Mouse (Mus musculus): ENCODE measurements at regions not wholly inside any gene's neighbourhood (a gene's known extent, or its start where the extent isn't known, plus 50 kb on each side); places are given as distances from the start of the nearest gene placed in this dataset.
"Not testable (repeated sequence)": the region's sequence is repeated elsewhere in the genome, so short reads cannot be mapped to it uniquely, and the experiment has no call there.

DNA sequence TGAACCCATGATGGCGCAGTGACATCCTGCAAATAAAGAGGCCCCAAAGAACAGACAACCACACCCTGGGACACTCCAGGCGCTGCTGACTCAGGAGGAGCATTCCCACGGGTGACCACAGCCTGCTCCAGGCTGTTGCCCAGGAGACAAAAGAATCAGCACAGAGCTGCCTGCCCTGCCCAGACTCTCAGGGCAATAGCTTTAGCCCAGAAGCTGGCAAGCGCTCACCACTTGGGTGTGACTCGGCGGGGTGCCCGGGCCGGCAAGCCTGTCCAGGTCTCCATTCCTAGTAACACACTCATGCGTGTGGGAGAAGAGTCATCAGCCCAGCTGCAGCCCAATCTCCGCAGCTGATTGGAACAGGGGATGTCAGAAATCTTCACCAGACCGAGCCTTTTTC, 148.8 kb upstream of the Hes1 start:
- Histone ChIP-seq H3K9ac (ENCODE audit: low read depth, low read length) (no peak overlapping the region), H3K36me3 (ENCODE audit: control insufficient read depth, insufficient read depth, low read length) (no peaks in the 10 kb centered on the region), H3K4me1 (ENCODE audit: control insufficient read depth, insufficient read depth, low read length) (0 out of 2 replicates have a peak, but pooled peaks cover 2% of the 10 kb centered on the region), H3K27ac (ENCODE audit: low read length) (no peak overlapping the region), H3K27me3 (replicated peaks; ENCODE audit: control insufficient read depth, insufficient read depth, low read length) (no peaks in the 10 kb centered on the region), H3K4me2 (ENCODE audit: low read depth, low read length) (no peak overlapping the region), H3K4me3 (ENCODE audit: low read length) (no peak overlapping the region), H3K9me3 (ENCODE audit: control insufficient read depth, low read length) (no peaks in the 10 kb centered on the region)
- WGBS: 52% methylated on average over 11 of the region's 11 CpGs
- ATAC-seq: peak; percentile 69

DNA sequence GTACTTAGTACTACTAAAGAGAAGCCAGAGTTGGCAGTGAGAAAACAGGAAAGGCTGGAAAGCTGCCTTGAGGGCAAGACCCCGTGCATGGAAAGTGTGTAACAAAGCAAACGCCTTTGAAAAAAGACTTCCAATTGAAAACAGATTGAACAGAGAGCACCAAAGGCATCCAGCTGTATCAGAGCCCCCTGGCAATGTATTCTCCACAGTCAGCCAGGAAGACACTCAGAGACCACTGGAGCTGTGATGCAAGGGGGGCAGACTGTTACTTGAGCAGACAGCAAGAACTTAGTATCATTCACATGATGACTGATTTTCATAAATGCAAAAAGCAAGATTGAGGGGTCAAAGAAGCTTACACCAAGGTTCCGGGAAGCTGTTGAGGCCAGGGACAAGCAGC, 146.2 kb upstream of the Hes1 start:
- H3K4me3 ChIP-seq (ENCODE audit: low read length): no peak overlapping the region
- WGBS: 71% methylated on average over 3 of the region's 3 CpGs
- no peak for ATAC-seq
- no peaks in the 10 kb centered on the region for H3K27me3 ChIP-seq (replicated peaks; ENCODE audit: control insufficient read depth, insufficient read depth, low read length)
- H3K27ac ChIP-seq (ENCODE audit: low read length): no peak overlapping the region
- no peak overlapping the region for H3K9ac ChIP-seq (ENCODE audit: low read depth, low read length)
- no peak overlapping the region for H3K4me2 ChIP-seq (ENCODE audit: low read depth, low read length)
- no peaks in the 10 kb centered on the region for H3K36me3 ChIP-seq (ENCODE audit: control insufficient read depth, insufficient read depth, low read length)
- no peaks in the 10 kb centered on the region for H3K9me3 ChIP-seq (ENCODE audit: control insufficient read depth, low read length)
- 0 out of 2 replicates have a peak, but pooled peaks cover 2% of the 10 kb centered on the region for H3K4me1 ChIP-seq (ENCODE audit: control insufficient read depth, insufficient read depth, low read length)

DNA sequence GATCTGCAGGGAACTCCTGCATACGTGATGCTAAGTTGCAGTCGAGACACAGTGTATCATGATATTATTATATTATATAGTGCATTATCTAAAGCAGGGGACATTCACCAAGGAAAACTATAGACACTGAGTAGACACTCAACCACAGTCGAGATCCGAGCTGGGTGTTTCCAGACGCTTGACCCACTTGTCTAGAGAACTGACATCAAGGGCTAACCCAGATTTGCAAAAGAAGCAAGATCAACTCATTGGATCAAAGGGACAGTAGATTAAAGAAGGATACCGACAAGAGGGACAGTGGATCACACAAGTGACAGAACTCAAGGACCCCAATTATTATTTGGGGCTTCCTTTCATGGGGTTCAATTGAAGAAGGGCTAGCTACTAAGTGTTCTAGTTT, 145.8 kb upstream of the Hes1 start:
- ATAC-seq: no peak
- Histone ChIP-seq H3K4me1 (ENCODE audit: control insufficient read depth, insufficient read depth, low read length) (0 out of 2 replicates have a peak, but pooled peaks cover 2% of the 10 kb centered on the region), H3K4me3 (ENCODE audit: low read length) (no peak overlapping the region), H3K36me3 (ENCODE audit: control insufficient read depth, insufficient read depth, low read length) (no peaks in the 10 kb centered on the region), H3K27me3 (replicated peaks; ENCODE audit: control insufficient read depth, insufficient read depth, low read length) (no peaks in the 10 kb centered on the region), H3K27ac (ENCODE audit: low read length) (no peak overlapping the region), H3K9ac (ENCODE audit: low read depth, low read length) (no peak overlapping the region), H3K9me3 (ENCODE audit: control insufficient read depth, low read length) (no peaks in the 10 kb centered on the region), H3K4me2 (ENCODE audit: low read depth, low read length) (no peak overlapping the region)
- 87% methylated on average over 6 of the region's 6 CpGs for WGBS

DNA sequence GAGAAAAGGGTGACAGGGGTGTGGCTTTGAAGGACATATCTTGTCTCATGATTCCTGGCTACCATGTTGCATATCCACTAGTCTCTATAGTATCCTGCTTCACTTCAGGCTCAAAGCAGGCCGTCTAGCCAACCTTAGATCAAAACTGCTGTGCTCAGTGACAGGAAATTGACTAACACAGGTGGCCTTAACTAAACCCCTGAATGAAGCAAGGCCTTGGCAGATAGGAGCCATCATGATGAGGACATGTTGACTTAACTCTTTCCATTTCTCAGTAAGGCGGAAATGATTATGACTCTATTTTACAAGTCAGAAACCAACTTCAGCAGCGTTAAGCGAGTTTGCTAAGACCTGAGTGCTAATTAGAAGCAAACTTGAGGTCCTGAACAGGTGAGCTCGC, 143.2 kb upstream of the Hes1 start:
- H3K4me3 ChIP-seq (ENCODE audit: low read length): no peak overlapping the region
- H3K27me3 ChIP-seq (replicated peaks; ENCODE audit: control insufficient read depth, insufficient read depth, low read length): no peaks in the 10 kb centered on the region
- H3K27ac ChIP-seq (ENCODE audit: low read length): no peak overlapping the region
- no peaks in the 10 kb centered on the region for H3K9me3 ChIP-seq (ENCODE audit: control insufficient read depth, low read length)
- no peak for ATAC-seq
- H3K36me3 ChIP-seq (ENCODE audit: control insufficient read depth, insufficient read depth, low read length): no peaks in the 10 kb centered on the region
- no peak overlapping the region for H3K9ac ChIP-seq (ENCODE audit: low read depth, low read length)
- H3K4me2 ChIP-seq (ENCODE audit: low read depth, low read length): no peak overlapping the region
- 76% methylated on average over 5 of the region's 5 CpGs for WGBS
- no peaks in the 10 kb centered on the region for H3K4me1 ChIP-seq (ENCODE audit: control insufficient read depth, insufficient read depth, low read length)

DNA sequence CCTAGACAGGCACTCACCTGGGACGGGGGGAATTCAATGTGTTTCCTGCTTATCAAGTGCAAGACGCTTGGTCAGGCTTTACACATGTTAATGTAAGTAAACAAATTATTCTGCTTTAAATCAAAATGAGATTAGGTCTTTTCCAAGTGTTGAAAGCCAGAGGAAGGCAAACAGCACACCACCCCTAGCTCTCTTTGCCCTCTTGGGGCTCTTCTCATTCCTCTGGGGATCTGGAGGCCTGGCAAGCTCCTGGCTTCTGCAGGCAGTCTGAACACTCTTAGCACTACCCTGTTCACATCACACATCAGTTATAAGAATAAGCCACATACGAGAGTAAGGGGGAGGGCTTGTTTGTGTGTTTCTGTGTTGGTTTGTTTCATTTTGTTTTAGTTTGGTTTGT, 142.8 kb upstream of the Hes1 start:
- 55% methylated on average over 3 of the region's 3 CpGs for WGBS
- no peaks in the 10 kb centered on the region for H3K4me1 ChIP-seq (ENCODE audit: control insufficient read depth, insufficient read depth, low read length)
- no peaks in the 10 kb centered on the region for H3K36me3 ChIP-seq (ENCODE audit: control insufficient read depth, insufficient read depth, low read length)
- H3K4me3 ChIP-seq (ENCODE audit: low read length): no peak overlapping the region
- H3K27me3 ChIP-seq (replicated peaks; ENCODE audit: control insufficient read depth, insufficient read depth, low read length): no peaks in the 10 kb centered on the region
- no peak for ATAC-seq
- no peak overlapping the region for H3K27ac ChIP-seq (ENCODE audit: low read length)
- no peaks in the 10 kb centered on the region for H3K9me3 ChIP-seq (ENCODE audit: control insufficient read depth, low read length)
- H3K9ac ChIP-seq (ENCODE audit: low read depth, low read length): no peak overlapping the region
- no peak overlapping the region for H3K4me2 ChIP-seq (ENCODE audit: low read depth, low read length)

DNA sequence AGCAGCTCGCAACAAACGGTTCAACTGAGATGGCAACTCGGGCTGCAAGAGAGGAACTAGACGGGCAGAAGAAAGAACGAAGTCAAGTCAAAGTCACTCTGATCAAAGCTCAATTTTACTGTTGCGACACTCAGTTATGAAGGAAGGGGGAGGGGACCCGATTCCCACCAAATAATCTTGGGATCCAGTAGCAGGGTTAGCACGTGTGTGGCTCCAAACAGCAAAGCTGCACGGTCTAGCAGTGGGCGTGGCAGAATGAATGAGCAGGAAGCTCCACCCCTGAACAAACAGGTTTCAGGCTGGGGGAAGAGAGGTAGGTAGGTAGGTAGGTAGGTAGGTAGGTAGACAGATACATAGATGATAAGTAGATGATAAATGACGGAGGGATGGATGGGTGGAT, 136.9 kb upstream of the Hes1 start:
- H3K27me3 ChIP-seq (replicated peaks; ENCODE audit: control insufficient read depth, insufficient read depth, low read length); ATAC-seq; H3K4me3 ChIP-seq (ENCODE audit: low read length); H3K4me2 ChIP-seq (ENCODE audit: low read depth, low read length); H3K27ac ChIP-seq (ENCODE audit: low read length); H3K9ac ChIP-seq (ENCODE audit: low read depth, low read length); H3K4me1 ChIP-seq (ENCODE audit: control insufficient read depth, insufficient read depth, low read length); H3K9me3 ChIP-seq (ENCODE audit: control insufficient read depth, low read length); H3K36me3 ChIP-seq (ENCODE audit: control insufficient read depth, insufficient read depth, low read length): not testable (repeated sequence)
- 80% methylated on average over 11 of the region's 11 CpGs for WGBS

DNA sequence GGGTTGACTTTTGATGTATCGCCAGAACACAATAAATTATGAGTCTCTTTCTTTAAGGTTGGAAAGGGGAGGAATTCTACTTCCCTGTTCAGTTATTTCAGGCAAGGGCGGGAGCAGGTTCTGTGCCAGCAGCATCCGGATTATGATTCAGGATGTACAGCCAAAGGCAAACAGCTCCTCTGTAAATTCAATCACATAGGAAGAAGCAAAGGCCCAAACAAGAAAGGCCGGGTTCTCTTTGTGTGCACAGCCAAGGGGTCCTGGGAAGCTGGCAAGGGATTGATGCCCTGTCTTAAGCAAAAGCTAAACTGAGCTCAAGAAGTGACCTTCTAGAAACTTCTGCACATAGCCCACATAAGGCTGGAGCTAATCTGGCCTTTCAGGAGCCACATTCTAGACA, 135.9 kb upstream of the Hes1 start:
- no peak for ATAC-seq
- Histone ChIP-seq H3K4me1 (ENCODE audit: control insufficient read depth, insufficient read depth, low read length) (peaks cover 8% of the 10 kb centered on the region; the same call in 1 of the 2 replicates), H3K36me3 (ENCODE audit: control insufficient read depth, insufficient read depth, low read length) (no peaks in the 10 kb centered on the region), H3K27ac (ENCODE audit: low read length) (no peak overlapping the region), H3K4me3 (ENCODE audit: low read length) (no peak overlapping the region), H3K27me3 (replicated peaks; ENCODE audit: control insufficient read depth, insufficient read depth, low read length) (no peaks in the 10 kb centered on the region), H3K4me2 (ENCODE audit: low read depth, low read length) (no peak overlapping the region), H3K9ac (ENCODE audit: low read depth, low read length) (no peak overlapping the region), H3K9me3 (ENCODE audit: control insufficient read depth, low read length) (no peaks in the 10 kb centered on the region)
- WGBS: 90% methylated on average over 4 of the region's 4 CpGs

DNA sequence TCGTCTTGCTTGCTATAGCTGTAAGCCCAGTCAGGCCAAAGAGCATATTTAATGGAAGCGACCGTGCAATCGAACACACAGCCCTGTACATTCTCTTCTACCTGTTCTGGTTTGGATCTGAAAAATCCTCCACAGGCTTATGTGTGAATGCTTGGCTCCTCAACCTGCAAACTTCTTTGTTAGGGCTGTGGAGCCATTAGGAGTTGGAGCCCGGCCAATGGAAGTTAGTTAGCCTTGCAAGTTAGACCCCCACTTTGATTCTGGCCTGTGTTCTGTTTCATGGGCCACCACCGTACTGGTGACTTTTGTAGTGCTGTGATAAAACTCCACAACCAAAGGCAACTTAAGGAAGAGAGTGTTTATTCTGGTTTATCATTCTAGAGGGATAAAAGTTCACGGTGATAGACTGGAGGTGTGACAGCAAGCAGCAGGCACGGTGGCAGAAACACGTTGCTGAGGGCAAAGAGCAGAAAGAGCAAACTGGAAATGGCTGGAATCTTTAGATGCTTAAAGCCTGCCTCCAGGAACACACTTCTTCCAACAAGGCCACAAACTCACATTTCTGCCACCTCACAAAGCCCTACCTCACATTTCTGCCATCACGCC, 132.3 kb upstream of the Hes1 start:
- Histone ChIP-seq H3K27ac (ENCODE audit: low read length) (peak overlapping the region; percentile 61), H3K27me3 (replicated peaks; ENCODE audit: control insufficient read depth, insufficient read depth, low read length) (no peaks in the 10 kb centered on the region), H3K9ac (ENCODE audit: low read depth, low read length) (no peak overlapping the region), H3K4me2 (ENCODE audit: low read depth, low read length) (no peak overlapping the region), H3K36me3 (ENCODE audit: control insufficient read depth, insufficient read depth, low read length) (no peaks in the 10 kb centered on the region), H3K4me1 (ENCODE audit: control insufficient read depth, insufficient read depth, low read length) (peaks cover 19% of the 10 kb centered on the region), H3K9me3 (ENCODE audit: control insufficient read depth, low read length) (no peaks in the 10 kb centered on the region), H3K4me3 (ENCODE audit: low read length) (no peak overlapping the region)
- 64% methylated on average over 10 of the region's 10 CpGs for WGBS
- peak; percentile 66 for ATAC-seq

DNA sequence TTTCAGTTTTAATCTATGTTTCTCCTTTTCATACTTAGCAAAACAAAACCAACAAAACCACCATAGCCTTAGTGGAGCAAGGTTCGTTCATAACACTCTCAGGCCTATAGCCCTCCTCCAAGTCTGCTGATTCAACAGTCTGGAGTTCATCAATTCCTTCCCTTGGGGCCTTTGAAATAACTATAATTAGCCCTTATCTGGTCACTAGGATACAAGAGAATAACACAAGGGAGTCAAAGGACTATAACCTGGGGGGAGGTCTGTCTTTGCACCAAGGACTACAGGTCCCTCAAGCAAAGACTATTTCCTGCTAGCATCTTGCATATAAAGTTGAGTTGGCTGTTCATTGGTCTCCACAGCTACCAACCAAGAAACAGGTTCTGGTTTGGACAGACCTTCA, 129.5 kb upstream of the Hes1 start:
- no peaks in the 10 kb centered on the region for H3K9me3 ChIP-seq (ENCODE audit: control insufficient read depth, low read length)
- no peak overlapping the region for H3K9ac ChIP-seq (ENCODE audit: low read depth, low read length)
- no peak overlapping the region for H3K4me2 ChIP-seq (ENCODE audit: low read depth, low read length)
- 50% methylated on average over 1 of the region's 1 CpGs for WGBS
- no peaks in the 10 kb centered on the region for H3K36me3 ChIP-seq (ENCODE audit: control insufficient read depth, insufficient read depth, low read length)
- no peak overlapping the region for H3K4me3 ChIP-seq (ENCODE audit: low read length)
- peaks cover 24% of the 10 kb centered on the region for H3K4me1 ChIP-seq (ENCODE audit: control insufficient read depth, insufficient read depth, low read length)
- peak overlapping the region; percentile 65 for H3K27ac ChIP-seq (ENCODE audit: low read length)
- no peaks in the 10 kb centered on the region for H3K27me3 ChIP-seq (replicated peaks; ENCODE audit: control insufficient read depth, insufficient read depth, low read length)
- ATAC-seq: peak; percentile 86

DNA sequence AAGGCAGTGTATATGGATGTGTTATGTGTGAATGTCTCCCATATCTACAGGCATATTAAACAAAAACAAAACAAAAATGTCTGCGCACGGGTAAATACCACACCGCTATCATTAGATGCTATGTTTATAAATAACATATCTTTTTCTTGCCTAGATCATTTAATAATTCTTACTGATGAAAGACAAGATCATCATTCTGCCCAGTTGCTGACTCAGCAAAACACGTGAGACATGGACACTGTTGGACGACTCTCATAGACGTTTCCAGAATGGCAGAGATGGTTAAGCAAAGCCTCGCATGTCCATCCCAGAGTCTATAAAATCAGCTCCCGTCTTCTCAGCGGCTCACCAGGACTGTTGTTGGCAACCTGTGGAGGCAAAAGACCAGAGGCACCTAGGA, 125.5 kb upstream of the Hes1 start:
- no peak overlapping the region for H3K4me2 ChIP-seq (ENCODE audit: low read depth, low read length)
- H3K4me1 ChIP-seq (ENCODE audit: control insufficient read depth, insufficient read depth, low read length): peaks cover 18% of the 10 kb centered on the region
- ATAC-seq: no peak
- no peaks in the 10 kb centered on the region for H3K36me3 ChIP-seq (ENCODE audit: control insufficient read depth, insufficient read depth, low read length)
- no peak overlapping the region for H3K4me3 ChIP-seq (ENCODE audit: low read length)
- H3K27me3 ChIP-seq (replicated peaks; ENCODE audit: control insufficient read depth, insufficient read depth, low read length): no peaks in the 10 kb centered on the region
- H3K27ac ChIP-seq (ENCODE audit: low read length): no peak overlapping the region
- no peaks in the 10 kb centered on the region for H3K9me3 ChIP-seq (ENCODE audit: control insufficient read depth, low read length)
- 92% methylated on average over 9 of the region's 9 CpGs for WGBS
- no peak overlapping the region for H3K9ac ChIP-seq (ENCODE audit: low read depth, low read length)

Measured in intestine, embryonic 16.5 days (tissue).